Mouse (Mus musculus) layer of hippocampus, postnatal 10 days (tissue): ENCODE measurements at regions not wholly inside any gene's neighbourhood (a gene's known extent, or its start where the extent isn't known, plus 50 kb on each side); places are given as distances from the start of the nearest gene placed in this dataset.

ENCODE experiments used
- DNase-seq, 2 experiments: peaks; one replicate each; pipeline ENCODE4 v3.0.0; 2021; ENCODE audit warnings: low spot score in 2 of 2

GRCm38 (mm10) chr3:29890764-29891163, 657.0 kb downstream of the Mecom start:
- no peak for DNase-seq

GRCm38 (mm10) chr3:29890286-29890685, 657.5 kb downstream of the Mecom start:
- DNase-seq: no peak

- DNase-seq: no peak
These were observed 658.2 kb downstream of the Mecom start for GRCm38 (mm10) chr3:29889638-29890037.

GRCm38 (mm10) chr3:29879966-29880365, 667.8 kb downstream of the Mecom start:
- no peak for DNase-seq

- no peak for DNase-seq
These were observed 672.0 kb downstream of the Mecom start for GRCm38 (mm10) chr3:29875768-29876167.

- DNase-seq: no peak
These were observed 685.4 kb downstream of the Mecom start for GRCm38 (mm10) chr3:29862437-29862836.

- no peak for DNase-seq
These were observed 695.3 kb downstream of the Mecom start for GRCm38 (mm10) chr3:29852465-29852864.

- DNase-seq: no peak
These were observed 712.4 kb downstream of the Mecom start for GRCm38 (mm10) chr3:29835432-29835831.

- peak in 1 of 2 experiments; percentile 21 for DNase-seq
These were observed 712.9 kb downstream of the Mecom start for GRCm38 (mm10) chr3:29834884-29835283.

- no peak for DNase-seq
These were observed 716.5 kb downstream of the Mecom start for GRCm38 (mm10) chr3:29831346-29831745.

- peak; percentile 48 to 49 for DNase-seq
These were observed 725.0 kb downstream of the Mecom start for GRCm38 (mm10) chr3:29822622-29823370.

GRCm38 (mm10) chr3:29816964-29817363, 730.8 kb downstream of the Mecom start:
- DNase-seq: no peak

- DNase-seq: no peak
These were observed 731.5 kb downstream of the Egfem1 start for GRCm38 (mm10) chr3:29813276-29813675.

GRCm38 (mm10) chr3:29812480-29813240, 730.8 kb downstream of the Egfem1 start:
- DNase-seq: peak; percentile 28 to 42

GRCm38 (mm10) chr3:29806046-29806445, 724.2 kb downstream of the Egfem1 start:
- DNase-seq: no peak

- no peak for DNase-seq
These were observed 721.6 kb downstream of the Egfem1 start for GRCm38 (mm10) chr3:29803456-29803855.

- DNase-seq: no peak
These were observed 719.3 kb downstream of the Egfem1 start for GRCm38 (mm10) chr3:29801081-29801480.

- no peak for DNase-seq
These were observed 692.5 kb downstream of the Egfem1 start for GRCm38 (mm10) chr3:29774365-29774764.

- no peak for DNase-seq
These were observed 689.4 kb downstream of the Egfem1 start for GRCm38 (mm10) chr3:29771194-29771593.

- DNase-seq: no peak
These were observed 686.8 kb downstream of the Egfem1 start for GRCm38 (mm10) chr3:29768592-29768991.

GRCm38 (mm10) chr3:29764021-29764420, 682.2 kb downstream of the Egfem1 start:
- DNase-seq: no peak

- peak in 1 of 2 experiments; percentile 23 for DNase-seq
These were observed 676.1 kb downstream of the Egfem1 start for GRCm38 (mm10) chr3:29757821-29758494.
